Mouse (Mus musculus) ovary, postnatal 14 days (tissue): Measurements from ENCODE around the gene Zfp454.

ENCODE experiments used
- DNase-seq: peaks from one replicate; pipeline ENCODE4 v3.0.0; 2022; ENCODE audit warnings: low spot score

Zfp454 gene

GRCm38 (mm10) chr11:50887390-50888128 lies at the start of gene Zfp454:
Gene Zfp454, minus strand, starts transcription at chr11:50887651.
- peak; percentile 79 for DNase-seq

DNA sequence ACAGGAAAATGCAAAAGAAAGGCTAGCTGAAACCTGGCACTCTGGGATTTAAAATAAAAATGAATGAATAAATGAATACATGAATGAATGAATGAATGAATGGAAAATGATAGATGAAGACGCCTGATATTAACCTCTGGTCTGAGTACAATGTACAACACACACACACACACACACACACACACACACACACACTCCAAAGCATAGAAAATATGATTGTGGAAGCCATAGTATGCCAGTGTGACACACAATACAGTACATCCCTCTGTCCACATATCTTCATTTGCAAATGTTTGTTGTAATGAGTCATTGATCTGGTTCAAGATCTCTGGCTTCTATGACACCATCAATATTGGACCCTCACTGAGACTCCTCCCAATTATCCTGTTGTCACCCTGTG lies 44.6 kb upstream of the Zfp454 start:
- DNase-seq = no peak

DNA sequence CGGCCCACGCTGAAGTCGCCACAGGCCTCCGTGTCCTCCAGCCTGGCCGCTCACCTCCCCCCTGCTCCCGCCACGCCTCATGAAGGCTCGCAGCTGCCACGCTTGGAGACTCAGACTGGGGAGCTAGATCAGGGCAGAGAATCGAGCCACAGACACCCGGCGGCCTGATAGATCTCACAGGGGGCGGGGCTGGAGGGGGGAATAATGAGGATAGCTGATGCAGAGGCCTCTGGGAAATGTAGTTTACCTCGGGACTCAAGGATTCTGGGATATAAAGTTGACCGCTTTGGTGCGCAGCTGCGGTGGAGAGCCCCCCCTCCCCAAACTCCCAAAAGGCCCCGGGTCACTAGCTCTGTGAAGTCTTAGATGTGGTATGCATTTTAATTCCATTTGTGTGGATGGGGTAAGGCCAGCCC lies 44.0 kb upstream of the Zfp454 start, which contains the start of gene Zfp354b:
Gene Zfp354b, minus strand, starts transcription at position 183 of the 416 bp plus-strand sequence.
- peak; percentile 62 for DNase-seq

DNA sequence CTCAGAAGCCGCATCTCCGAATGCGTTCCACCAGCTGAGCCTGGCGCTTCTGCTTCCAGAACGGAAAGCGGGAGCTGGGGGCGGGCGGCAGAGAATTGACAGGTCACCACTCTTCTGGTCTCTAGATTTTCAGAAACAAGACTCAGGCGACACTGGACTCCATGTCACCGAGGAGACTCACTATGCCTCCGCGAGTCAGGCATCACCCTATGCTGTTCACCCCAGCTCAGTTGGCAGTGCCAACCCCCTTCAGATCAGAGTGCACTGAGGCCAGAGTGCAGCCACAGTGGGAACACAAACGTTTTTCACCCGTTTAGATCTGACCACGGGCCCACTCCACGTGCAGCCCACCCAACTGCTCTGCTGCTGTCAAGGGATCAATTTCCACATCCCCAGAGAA lies 43.6 kb upstream of the Zfp454 start:
- DNase-seq = no peak

DNA sequence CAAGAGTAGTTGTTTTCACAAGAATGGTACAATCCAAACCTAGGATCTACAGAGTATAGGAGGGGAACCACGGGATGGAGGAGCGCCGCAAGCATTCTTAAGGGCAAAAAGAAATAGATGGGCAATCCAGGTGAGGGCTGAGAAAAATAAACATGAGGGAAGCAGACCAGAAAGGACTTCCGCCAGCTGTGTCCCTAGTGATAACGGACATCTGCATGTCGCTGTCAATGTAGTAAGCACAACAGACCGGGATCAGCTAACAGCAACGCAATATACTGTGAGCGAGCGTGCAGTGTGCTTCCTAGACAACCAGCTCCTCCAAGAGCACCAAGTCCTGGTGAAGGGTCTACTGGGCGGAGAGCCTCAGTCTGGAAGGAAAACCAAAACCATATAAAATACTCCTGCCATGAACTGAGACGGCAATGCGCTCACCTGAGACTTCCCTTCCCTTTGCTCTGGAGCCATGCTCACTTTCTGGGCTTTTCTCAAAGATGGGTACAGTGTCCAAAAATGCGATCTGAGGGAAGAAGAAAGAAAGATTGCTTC lies 43.1 kb upstream of the Zfp454 start:
- no peak for DNase-seq

- DNase-seq = peak; percentile 75
Observed at GRCm38 (mm10) chr11:50915671-50916320, 28.3 kb upstream of the Zfp454 start, which contains the start of gene Zfp2. Gene Zfp2, minus strand, starts transcription at chr11:50916165.

DNA sequence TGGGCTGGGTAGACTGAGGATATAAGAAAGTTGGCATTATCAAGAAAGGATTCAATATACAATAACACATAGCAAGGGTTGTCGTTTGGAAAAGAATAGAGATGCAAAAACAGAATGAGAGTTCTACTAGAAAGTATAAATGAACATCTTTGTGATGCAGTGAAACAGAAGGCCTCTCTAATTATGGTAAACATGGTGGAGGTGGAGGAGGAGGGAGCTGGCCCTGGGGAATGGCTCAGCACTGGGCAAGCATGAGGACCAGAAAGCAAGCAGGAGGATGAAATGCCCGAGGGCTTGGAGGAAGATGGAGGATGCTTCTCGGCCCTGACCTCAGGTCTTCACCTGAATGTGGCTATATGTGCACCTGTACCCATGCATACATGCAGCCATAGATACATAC lies 27.0 kb upstream of the Zfp454 start:
- no peak for DNase-seq

DNA sequence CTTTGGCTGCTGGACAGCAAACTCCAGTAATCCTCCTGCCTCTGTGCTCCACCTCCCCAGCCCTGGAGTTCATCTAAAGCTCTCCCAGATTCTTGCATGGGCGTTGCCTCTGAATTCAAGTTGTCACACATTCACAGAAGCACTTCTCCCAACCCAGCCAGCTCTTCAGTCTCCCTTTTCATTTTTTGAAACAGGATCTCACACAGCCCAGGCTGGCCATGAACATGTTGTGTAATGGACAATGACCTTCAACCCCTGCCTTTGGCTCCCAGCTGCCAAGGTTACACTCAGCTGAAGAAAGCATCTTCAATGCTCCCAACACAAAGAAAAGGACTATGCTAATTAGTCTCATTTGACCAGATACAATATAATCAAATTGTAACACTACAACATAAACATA lies 25.9 kb upstream of the Zfp454 start:
- DNase-seq = no peak

DNA sequence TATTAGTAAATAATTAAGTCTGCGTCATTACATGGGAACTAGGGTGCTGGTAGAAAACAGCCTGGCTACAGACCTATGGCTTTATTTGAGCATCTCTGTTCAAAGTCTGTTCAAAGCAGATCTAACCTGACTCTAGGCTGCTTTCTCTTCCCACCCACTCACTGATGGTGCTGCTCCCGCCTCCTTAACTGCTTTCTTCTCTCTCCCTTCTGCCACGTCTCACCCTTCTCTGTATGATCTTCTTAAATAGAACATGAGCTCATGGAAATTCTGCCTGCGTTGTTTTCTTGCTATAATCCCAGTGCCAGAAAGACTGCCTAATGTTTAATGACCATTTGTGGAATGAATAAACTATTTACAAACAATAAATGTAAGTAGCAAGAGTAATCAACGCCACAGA lies 20.7 kb upstream of the Zfp454 start:
- no peak for DNase-seq

DNA sequence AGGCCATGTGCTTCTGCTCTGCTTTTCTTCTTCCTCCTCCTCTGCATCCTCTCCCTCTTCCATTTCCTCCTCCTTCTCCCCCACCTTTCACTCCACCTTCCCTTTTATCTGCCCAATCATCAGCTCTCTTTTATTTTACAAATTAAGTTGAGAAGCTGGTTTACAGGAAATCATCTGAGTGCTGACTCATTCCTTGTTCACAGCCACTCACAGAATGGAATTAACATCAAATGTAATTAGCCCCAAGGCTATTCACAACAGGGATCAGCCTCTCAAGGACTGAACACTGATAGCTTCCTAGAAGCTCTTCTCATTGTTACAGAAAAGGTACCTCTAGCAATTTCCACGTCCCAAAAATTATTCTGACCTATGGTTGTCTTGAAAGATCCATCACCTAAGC lies 9.9 kb upstream of the Zfp454 start:
- no peak for DNase-seq

GRCm38 (mm10) chr11:50892441-50892840 lies 5.0 kb upstream of the Zfp454 start:
- DNase-seq = no peak

DNA sequence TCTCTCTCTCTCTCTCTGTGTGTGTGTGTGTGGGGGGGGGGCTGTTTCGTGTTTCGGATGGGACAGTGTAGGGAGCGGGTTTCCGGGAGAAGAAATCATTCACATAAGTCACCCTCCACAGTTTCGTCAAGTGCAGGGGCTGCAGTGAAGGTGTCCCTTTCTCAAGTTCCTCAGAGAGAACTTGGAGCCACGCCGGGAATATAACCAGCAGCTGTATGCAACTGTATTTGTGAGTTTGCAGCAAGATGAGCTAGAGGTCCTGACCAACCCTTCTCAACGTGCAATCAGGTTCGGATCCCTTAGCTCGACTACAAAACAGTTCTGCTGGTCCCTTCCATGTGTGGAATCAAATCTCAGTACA lies 538 bp downstream of the Zfp454 start:
- no peak for DNase-seq

- DNase-seq = peak; percentile 1
Observed at GRCm38 (mm10) chr11:50886231-50886932, 1.1 kb downstream of the Zfp454 start.

DNA sequence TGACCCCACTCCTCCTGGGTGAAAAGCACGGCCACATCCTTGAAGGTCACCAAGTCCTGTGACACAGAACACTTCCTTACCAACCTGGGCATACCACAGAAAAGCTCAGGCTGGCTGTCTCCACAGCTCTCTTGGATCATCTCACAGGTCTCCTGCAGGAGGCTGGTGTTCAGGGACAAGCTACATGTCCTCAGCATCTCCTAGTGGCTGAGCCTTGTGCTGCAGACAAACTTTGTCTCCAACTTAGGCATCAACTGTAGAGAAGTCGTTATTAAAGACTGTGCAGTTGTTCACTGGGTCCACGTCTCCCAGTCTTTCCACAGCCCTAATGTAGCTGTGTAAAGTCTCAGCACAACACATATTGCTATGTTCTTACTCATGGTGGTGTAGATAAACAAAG lies 3.7 kb downstream of the Zfp454 start:
- no peak for DNase-seq

- DNase-seq = no peak
Observed at GRCm38 (mm10) chr11:50878641-50879040, 8.8 kb downstream of the Zfp454 start.

DNA sequence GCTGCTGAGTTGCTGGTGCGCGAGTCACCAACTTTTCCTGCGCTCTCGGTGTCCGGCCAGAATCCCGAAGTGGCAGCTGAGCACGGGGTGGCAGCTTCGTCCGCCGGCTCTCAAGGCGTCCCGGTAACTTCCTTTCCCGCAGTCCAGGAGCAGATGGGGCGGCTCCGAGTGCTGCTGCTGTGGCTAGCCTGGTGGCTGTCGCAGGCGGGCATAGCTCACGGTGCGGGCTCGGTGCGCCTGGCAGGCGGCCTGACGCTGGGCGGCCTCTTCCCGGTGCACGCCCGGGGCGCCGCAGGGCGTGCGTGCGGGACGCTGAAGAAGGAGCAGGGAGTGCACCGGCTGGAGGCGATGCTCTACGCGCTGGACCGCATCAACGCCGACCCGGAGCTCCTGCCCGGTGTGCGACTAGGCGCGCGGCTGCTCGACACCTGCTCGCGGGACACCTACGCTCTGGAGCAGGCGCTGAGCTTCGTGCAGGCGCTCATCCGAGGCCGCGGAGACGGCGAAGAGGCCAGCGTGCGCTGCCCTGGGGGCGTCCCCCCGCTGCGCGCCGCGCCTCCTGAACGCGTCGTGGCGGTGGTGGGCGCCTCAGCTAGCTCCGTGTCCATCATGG lies 36.4 kb downstream of the Zfp454 start:
- DNase-seq = no peak

- no peak for DNase-seq
Observed at GRCm38 (mm10) chr11:50850177-50850735, 37.2 kb downstream of the Zfp454 start, which contains the start of gene Grm6. Gene Grm6, plus strand, starts transcription at chr11:50850685.

GRCm38 (mm10) chr11:50849310-50849709 lies 38.1 kb downstream of the Zfp454 start:
- DNase-seq = no peak

DNA sequence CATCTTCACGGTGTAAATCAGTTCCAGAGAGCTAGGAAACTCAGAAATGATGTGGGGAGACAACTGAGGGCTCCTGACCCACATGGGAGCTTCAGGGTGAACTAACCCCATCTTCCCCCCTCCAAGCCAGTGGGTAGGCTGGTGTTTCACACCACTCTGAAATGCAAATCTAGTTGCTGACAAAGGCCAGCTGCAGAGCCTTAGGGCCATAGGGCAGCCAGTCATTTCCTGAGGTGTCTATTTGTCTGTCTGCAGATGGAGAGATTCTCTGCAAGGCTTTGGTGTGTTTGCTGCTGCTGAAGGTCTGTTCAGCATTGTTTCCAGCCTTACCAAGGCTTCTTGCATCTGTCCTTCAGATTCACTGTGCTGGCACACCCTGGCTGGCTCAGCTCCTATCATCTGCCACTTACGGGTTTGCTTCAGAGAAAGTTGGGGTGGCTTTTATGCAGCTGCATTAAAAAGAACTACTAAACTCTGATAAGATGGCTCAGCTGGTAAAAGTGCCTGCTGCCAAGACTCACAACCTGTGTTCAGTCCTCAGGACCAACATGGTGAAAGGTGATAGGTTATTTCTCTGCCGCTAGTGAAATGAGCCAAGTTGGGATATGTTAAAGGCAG lies 38.8 kb downstream of the Zfp454 start:
- no peak for DNase-seq

GRCm38 (mm10) chr11:50847047-50847446 lies 40.4 kb downstream of the Zfp454 start:
- DNase-seq = no peak

DNA sequence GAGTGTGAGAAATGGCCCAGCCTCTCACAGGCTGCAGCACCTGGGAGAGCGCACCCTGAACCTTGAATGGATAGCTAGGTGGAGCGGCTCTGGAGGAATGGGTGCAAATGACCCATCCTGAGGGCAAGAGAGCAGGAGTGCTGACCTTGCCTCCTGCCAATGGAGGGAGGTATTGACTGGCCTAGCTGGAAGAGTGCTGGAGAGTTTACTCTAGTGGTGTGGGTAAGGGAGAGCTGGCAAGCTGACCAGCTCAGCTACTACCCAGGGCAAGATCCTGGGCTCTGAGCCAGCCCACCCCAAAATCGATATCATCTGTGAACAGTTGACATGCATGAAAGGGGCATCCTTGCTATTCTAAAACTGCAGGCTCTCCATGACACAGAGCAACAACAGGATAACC lies 41.5 kb downstream of the Zfp454 start:
- no peak for DNase-seq
